Mouse (Mus musculus) forebrain, embryonic 16.5 days (tissue): ENCODE measurements at regions not wholly inside any gene's neighbourhood (a gene's known extent, or its start where the extent isn't known, plus 50 kb on each side); places are given as distances from the start of the nearest gene placed in this dataset.

ENCODE experiments used
- ATAC-seq: fragments of 200-750 bp; cut with Nextera tagmentation; 2 replicates; pipeline ENCODE4 v1.8.0; 2017; ENCODE audit warnings: mild to moderate bottlenecking, moderate library complexity
- H3K27ac ChIP-seq: fragments of 300-500 bp; sonication (generic); 2 replicates; pipeline ENCODE4 v1.5.1; 2014; ENCODE audit warnings: low read length, control low read depth
- H3K27me3 ChIP-seq: fragments of 300-500 bp; sonication (generic); replicated peaks from 2 replicates; pipeline ENCODE4 v1.6.1; 2014; ENCODE audit warnings: low read length; ENCODE audit not compliant: control insufficient read depth, insufficient read depth
- H3K36me3 ChIP-seq: fragments of 300-500 bp; sonication (generic); 2 replicates; pipeline ENCODE4 v1.6.1; 2014; ENCODE audit not compliant: control insufficient read depth, insufficient read depth
- H3K4me1 ChIP-seq: fragments of 300-500 bp; sonication (generic); replicated peaks from 2 replicates; pipeline ENCODE4 v1.6.1; 2014; ENCODE audit warnings: low read length; ENCODE audit not compliant: control insufficient read depth, insufficient read depth
- H3K4me2 ChIP-seq: fragments of 300-500 bp; sonication (generic); 2 replicates; pipeline ENCODE4 v1.6.1; 2014; ENCODE audit warnings: mild to moderate bottlenecking, low read length, control low read depth
- H3K4me3 ChIP-seq: fragments of 300-500 bp; sonication (generic); replicated peaks from 2 replicates; pipeline ENCODE4 v1.5.1; 2014; ENCODE audit warnings: mild to moderate bottlenecking, low read length, control low read depth
- H3K9ac ChIP-seq: fragments of 300-500 bp; sonication (generic); replicated peaks from 2 replicates; pipeline ENCODE4 v1.6.1; 2014; ENCODE audit warnings: low read depth, low read length, control low read depth
- H3K9me3 ChIP-seq: fragments of 300-500 bp; sonication (generic); 2 replicates; pipeline ENCODE4 v1.6.1; 2016; ENCODE audit warnings: low read length; ENCODE audit not compliant: control insufficient read depth
- WGBS: fragments of 180-500 bp; shearing (Covaris S2); extraction: QIAGEN DNeasy Blood & Tissue Kit; methylation state at CpG from one replicate; pipeline ENCODE4 v1.1.7; 2014; 5-methylcytosine and 5-hydroxymethylcytosine counted together

- 91% methylated on average over 2 of the region's 2 CpGs for WGBS
- Histone ChIP-seq H3K36me3 (no peaks in the 10 kb centered on the region), H3K27ac (no peak overlapping the region), H3K9me3 (no peaks in the 10 kb centered on the region), H3K4me3 (no peak overlapping the region), H3K4me2 (no peak overlapping the region), H3K9ac (no peak overlapping the region), H3K27me3 (no peaks in the 10 kb centered on the region), H3K4me1 (no peaks in the 10 kb centered on the region)
- ATAC-seq: no peak
Observed at GRCm38 (mm10) chr17:93460409-93460808, 261.6 kb downstream of the Adcyap1 start.

GRCm38 (mm10) chr17:93463621-93464211 is 264.9 kb downstream of the Adcyap1 start:
- H3K4me2 ChIP-seq: no peak overlapping the region
- no peak overlapping the region for H3K27ac ChIP-seq
- no peaks in the 10 kb centered on the region for H3K27me3 ChIP-seq
- ATAC-seq: no peak
- H3K36me3 ChIP-seq: no peaks in the 10 kb centered on the region
- H3K9ac ChIP-seq: no peak overlapping the region
- 80% methylated on average over 3 of the region's 3 CpGs for WGBS
- no peaks in the 10 kb centered on the region for H3K9me3 ChIP-seq
- no peaks in the 10 kb centered on the region for H3K4me1 ChIP-seq
- H3K4me3 ChIP-seq: no peak overlapping the region

- ATAC-seq: no peak
Observed at GRCm38 (mm10) chr17:93482378-93482777, 283.6 kb downstream of the Adcyap1 start.

GRCm38 (mm10) chr17:93484540-93484939 is 285.7 kb downstream of the Adcyap1 start:
- no peaks in the 10 kb centered on the region for H3K27me3 ChIP-seq
- H3K4me1 ChIP-seq: no peaks in the 10 kb centered on the region
- WGBS: 58% methylated on average over 1 of the region's 1 CpGs
- H3K36me3 ChIP-seq: no peaks in the 10 kb centered on the region
- H3K4me2 ChIP-seq: no peak overlapping the region
- H3K27ac ChIP-seq: no peak overlapping the region
- H3K9me3 ChIP-seq: no peaks in the 10 kb centered on the region
- H3K9ac ChIP-seq: no peak overlapping the region
- no peak for ATAC-seq
- no peak overlapping the region for H3K4me3 ChIP-seq

More at GRCm38 (mm10) chr17:93482378-93482777, 283.6 kb downstream of the Adcyap1 start:
- Histone ChIP-seq H3K9me3 (no peaks in the 10 kb centered on the region), H3K4me2 (no peak overlapping the region), H3K9ac (no peak overlapping the region), H3K36me3 (no peaks in the 10 kb centered on the region), H3K27ac (no peak overlapping the region), H3K4me1 (no peaks in the 10 kb centered on the region), H3K4me3 (no peak overlapping the region), H3K27me3 (no peaks in the 10 kb centered on the region)

GRCm38 (mm10) chr17:93486442-93486841 is 287.6 kb downstream of the Adcyap1 start:
- Histone ChIP-seq H3K9ac (no peak overlapping the region), H3K9me3 (no peaks in the 10 kb centered on the region), H3K27ac (no peak overlapping the region), H3K4me3 (no peak overlapping the region), H3K27me3 (no peaks in the 10 kb centered on the region), H3K4me2 (no peak overlapping the region), H3K4me1 (no peaks in the 10 kb centered on the region), H3K36me3 (no peaks in the 10 kb centered on the region)
- ATAC-seq: no peak

GRCm38 (mm10) chr17:93489988-93490732 is 291.3 kb downstream of the Adcyap1 start:
- WGBS: 62% methylated on average over 4 of the region's 4 CpGs
- Histone ChIP-seq H3K4me2 (no peak overlapping the region), H3K36me3 (no peaks in the 10 kb centered on the region), H3K9ac (no peak overlapping the region), H3K4me3 (no peak overlapping the region), H3K27me3 (no peaks in the 10 kb centered on the region), H3K4me1 (no peaks in the 10 kb centered on the region), H3K27ac (no peak overlapping the region), H3K9me3 (no peaks in the 10 kb centered on the region)
- peak; percentile 92 for ATAC-seq

GRCm38 (mm10) chr17:93508882-93509594 is 310.2 kb downstream of the Adcyap1 start:
- H3K4me1 ChIP-seq: no peaks in the 10 kb centered on the region
- ATAC-seq: no peak
- H3K36me3 ChIP-seq: no peaks in the 10 kb centered on the region
- no peak overlapping the region for H3K27ac ChIP-seq
- H3K4me3 ChIP-seq: no peak overlapping the region
- no peak overlapping the region for H3K4me2 ChIP-seq
- no peaks in the 10 kb centered on the region for H3K27me3 ChIP-seq
- WGBS: 92% methylated on average over 4 of the region's 4 CpGs
- H3K9me3 ChIP-seq: no peaks in the 10 kb centered on the region
- no peak overlapping the region for H3K9ac ChIP-seq

GRCm38 (mm10) chr17:93523406-93523805 is 324.6 kb downstream of the Adcyap1 start:
- no peak for ATAC-seq
- H3K9me3 ChIP-seq: no peaks in the 10 kb centered on the region
- no peaks in the 10 kb centered on the region for H3K36me3 ChIP-seq
- H3K4me2 ChIP-seq: no peak overlapping the region
- no peak overlapping the region for H3K27ac ChIP-seq
- H3K4me1 ChIP-seq: no peaks in the 10 kb centered on the region
- no peaks in the 10 kb centered on the region for H3K27me3 ChIP-seq
- H3K9ac ChIP-seq: no peak overlapping the region
- H3K4me3 ChIP-seq: no peak overlapping the region

- no peak overlapping the region for H3K9ac ChIP-seq
- no peak overlapping the region for H3K4me3 ChIP-seq
- no peak for ATAC-seq
- no peaks in the 10 kb centered on the region for H3K9me3 ChIP-seq
- H3K4me2 ChIP-seq: no peak overlapping the region
- no peaks in the 10 kb centered on the region for H3K27me3 ChIP-seq
- no peak overlapping the region for H3K27ac ChIP-seq
- no peaks in the 10 kb centered on the region for H3K4me1 ChIP-seq
- no peaks in the 10 kb centered on the region for H3K36me3 ChIP-seq
- WGBS: 55% methylated on average over 2 of the region's 2 CpGs
Observed at GRCm38 (mm10) chr17:93525871-93526644, 327.2 kb downstream of the Adcyap1 start.
